Mouse (Mus musculus): ENCODE results near the gene Tmem229b. TPM values are rescaled to one million over a fixed set of nuclear protein-coding genes. Genes with fewer than 3 reads are reported as not detected.
"Not testable (repeated sequence)": the region's sequence is repeated elsewhere in the genome, so short reads cannot be mapped to it uniquely, and the experiment has no call there.

The Tmem229b gene
- total and polyA plus RNA-seq, 2 experiments from 2014 or later, result 54.8 to 153 TPM

- DNase-seq, result no peak
- Histone ChIP-seq H3K27ac (ENCODE audit: low read depth, low read length) (no peak overlapping the region), H3K27me3 (ENCODE audit: insufficient read depth, low read length) (no peaks in the 10 kb centered on the region), H3K36me3 (ENCODE audit: insufficient read depth) (no peaks in the 10 kb centered on the region), H3K9ac (no peak overlapping the region), H3K4me1 (ENCODE audit: insufficient read depth) (no peaks in the 10 kb centered on the region), H3K4me3 (ENCODE audit: low read depth, low read length) (no peak overlapping the region), H3K9me3 (ENCODE audit: low read length) (no peaks in the 10 kb centered on the region), H3K4me2 (ENCODE audit: low read depth) (no peak overlapping the region)
- WGBS, result 81% methylated on average over 7 of the region's 7 CpGs
- TF ChIP-seq CTCF (IDR thresholded peaks at IDR 0.05; ENCODE audit: low read depth), result no peak
- ATAC-seq, result no peak
Measured at GRCm38 (mm10) chr12:78939393-78940037, 67.9 kb downstream of the Tmem229b start.

GRCm38 (mm10) chr12:78936494-78936893, 70.9 kb downstream of the Tmem229b start:
- no peaks in the 10 kb centered on the region for H3K36me3 ChIP-seq (ENCODE audit: insufficient read depth)
- H3K27ac ChIP-seq (ENCODE audit: low read depth, low read length), result no peak overlapping the region
- DNase-seq, result no peak
- no peak overlapping the region for H3K4me3 ChIP-seq (ENCODE audit: low read depth, low read length)
- H3K4me2 ChIP-seq (ENCODE audit: low read depth), result no peak overlapping the region
- H3K9me3 ChIP-seq (ENCODE audit: low read length), result no peaks in the 10 kb centered on the region
- ATAC-seq, result no peak
- TF ChIP-seq CTCF (IDR thresholded peaks at IDR 0.05; ENCODE audit: low read depth), result no peak
- H3K27me3 ChIP-seq (ENCODE audit: insufficient read depth, low read length), result no peaks in the 10 kb centered on the region
- H3K4me1 ChIP-seq (ENCODE audit: insufficient read depth), result no peaks in the 10 kb centered on the region
- WGBS, result 79% methylated on average over 4 of the region's 4 CpGs
- no peak overlapping the region for H3K9ac ChIP-seq

- 83% methylated on average over 1 of the region's 1 CpGs for WGBS
- DNase-seq (no peak), ATAC-seq (no peak)
- Histone ChIP-seq H3K36me3 (ENCODE audit: insufficient read depth) (no peaks in the 10 kb centered on the region), H3K27me3 (ENCODE audit: insufficient read depth, low read length) (no peaks in the 10 kb centered on the region), H3K4me1 (ENCODE audit: insufficient read depth) (no peaks in the 10 kb centered on the region), H3K9me3 (ENCODE audit: low read length) (no peaks in the 10 kb centered on the region), H3K27ac (ENCODE audit: low read depth, low read length) (no peak overlapping the region), H3K4me3 (ENCODE audit: low read depth, low read length) (no peak overlapping the region), H3K4me2 (ENCODE audit: low read depth) (no peak overlapping the region), H3K9ac (no peak overlapping the region)
- no peak for TF ChIP-seq CTCF (IDR thresholded peaks at IDR 0.05; ENCODE audit: low read depth)
Measured at GRCm38 (mm10) chr12:78929900-78930299, 77.5 kb downstream of the Tmem229b start.

DNA sequence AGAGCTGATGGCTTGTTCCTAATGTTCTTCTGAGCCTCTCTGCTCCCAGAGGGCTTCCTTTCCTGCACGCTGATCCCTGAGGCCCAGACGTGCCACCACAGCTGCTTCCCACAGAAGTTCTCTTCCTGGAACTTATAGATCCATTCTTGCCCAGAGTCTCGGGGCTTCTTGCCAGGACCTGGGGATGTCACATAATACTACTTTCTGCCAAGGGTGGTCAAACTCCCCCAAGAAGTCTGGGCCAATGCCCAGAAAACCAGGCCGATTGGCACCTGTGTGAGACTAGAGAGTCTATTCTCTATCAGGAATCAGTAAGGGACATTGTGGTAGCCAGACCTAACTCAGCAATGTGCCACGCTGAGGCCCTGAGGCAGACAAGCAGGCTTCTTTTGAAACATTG, 80.1 kb downstream of the Tmem229b start:
- Histone ChIP-seq H3K4me1 (ENCODE audit: insufficient read depth) (no peaks in the 10 kb centered on the region), H3K9me3 (ENCODE audit: low read length) (no peaks in the 10 kb centered on the region), H3K36me3 (ENCODE audit: insufficient read depth) (no peaks in the 10 kb centered on the region), H3K4me3 (ENCODE audit: low read depth, low read length) (no peak overlapping the region), H3K4me2 (ENCODE audit: low read depth) (no peak overlapping the region), H3K9ac (no peak overlapping the region), H3K27ac (ENCODE audit: low read depth, low read length) (no peak overlapping the region), H3K27me3 (ENCODE audit: insufficient read depth, low read length) (no peaks in the 10 kb centered on the region)
- DNase-seq (no peak), ATAC-seq (no peak)
- WGBS, result 56% methylated on average over 5 of the region's 5 CpGs
- TF ChIP-seq CTCF (IDR thresholded peaks at IDR 0.05; ENCODE audit: low read depth), result no peak

DNA sequence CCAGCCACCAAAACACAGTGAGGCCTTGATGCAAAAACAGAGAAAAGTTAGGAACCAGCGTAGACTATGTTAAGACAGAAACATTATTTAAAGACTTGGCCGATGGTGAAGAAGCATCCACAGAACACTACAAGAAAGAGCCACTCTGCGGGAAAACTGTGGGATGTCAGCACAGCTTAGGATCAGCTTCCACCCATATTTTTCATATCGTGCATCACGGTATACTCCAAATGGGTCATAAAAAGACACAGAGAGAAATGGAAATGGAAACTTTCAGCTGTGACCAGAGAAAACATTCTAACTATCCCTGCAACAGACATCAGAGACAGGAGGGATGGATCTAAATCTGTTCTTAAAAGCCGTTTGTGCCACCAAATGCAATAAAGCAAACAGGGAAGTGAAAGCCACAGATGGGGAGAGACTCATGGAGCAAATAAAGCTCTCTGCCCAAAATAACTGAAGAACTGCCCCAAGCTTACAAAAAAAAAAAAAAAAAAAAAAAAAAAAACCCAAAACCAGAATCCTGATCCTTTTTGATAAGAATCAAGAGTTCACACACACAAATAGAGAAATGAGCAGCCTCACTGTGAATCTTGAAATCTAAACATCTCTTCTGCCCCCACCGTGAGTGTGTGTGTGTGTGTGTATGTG, 83.8 kb downstream of the Tmem229b start:
- Histone ChIP-seq H3K27me3 (ENCODE audit: insufficient read depth, low read length) (no peaks in the 10 kb centered on the region), H3K9ac (no peak overlapping the region), H3K27ac (ENCODE audit: low read depth, low read length) (no peak overlapping the region), H3K4me1 (ENCODE audit: insufficient read depth) (no peaks in the 10 kb centered on the region), H3K4me2 (ENCODE audit: low read depth) (no peak overlapping the region), H3K9me3 (ENCODE audit: low read length) (no peaks in the 10 kb centered on the region), H3K36me3 (ENCODE audit: insufficient read depth) (no peaks in the 10 kb centered on the region), H3K4me3 (ENCODE audit: low read depth, low read length) (no peak overlapping the region)
- 87% methylated on average over 7 of the region's 7 CpGs for WGBS
- no peak for ATAC-seq
- TF ChIP-seq CTCF (IDR thresholded peaks at IDR 0.05; ENCODE audit: low read depth), result no peak
- no peak for DNase-seq

GRCm38 (mm10) chr12:78922977-78923376, 84.5 kb downstream of the Tmem229b start:
- not testable (repeated sequence) for H3K9me3 ChIP-seq (ENCODE audit: low read length); H3K36me3 ChIP-seq (ENCODE audit: insufficient read depth); ATAC-seq; H3K9ac ChIP-seq; H3K4me3 ChIP-seq (ENCODE audit: low read depth, low read length); H3K27me3 ChIP-seq (ENCODE audit: insufficient read depth, low read length); DNase-seq; H3K4me1 ChIP-seq (ENCODE audit: insufficient read depth); H3K4me2 ChIP-seq (ENCODE audit: low read depth); H3K27ac ChIP-seq (ENCODE audit: low read depth, low read length)

GRCm38 (mm10) chr12:78922058-78922457, 85.4 kb downstream of the Tmem229b start:
- no peak for TF ChIP-seq CTCF (IDR thresholded peaks at IDR 0.05; ENCODE audit: low read depth)
- no peak for ATAC-seq

More at GRCm38 (mm10) chr12:78922058-78922457, 85.4 kb downstream of the Tmem229b start:
- Histone ChIP-seq H3K4me2 (ENCODE audit: low read depth) (no peak overlapping the region), H3K27ac (ENCODE audit: low read depth, low read length) (no peak overlapping the region), H3K9me3 (ENCODE audit: low read length) (no peaks in the 10 kb centered on the region), H3K27me3 (ENCODE audit: insufficient read depth, low read length) (no peaks in the 10 kb centered on the region), H3K4me3 (ENCODE audit: low read depth, low read length) (no peak overlapping the region), H3K4me1 (ENCODE audit: insufficient read depth) (no peaks in the 10 kb centered on the region), H3K9ac (no peak overlapping the region), H3K36me3 (ENCODE audit: insufficient read depth) (no peaks in the 10 kb centered on the region)
- no peak for DNase-seq
- WGBS, result 83% methylated on average over 3 of the region's 3 CpGs
